Mouse (Mus musculus) intestine, embryonic 16.5 days (tissue): ENCODE data around the gene Ypel3. TPM values are rescaled to one million over a fixed set of nuclear protein-coding genes. Genes with fewer than 3 reads are reported as not detected.
"Not testable (repeated sequence)": the region's sequence is repeated elsewhere in the genome, so short reads cannot be mapped to it uniquely, and the experiment has no call there.

Source experiments
- ATAC-seq: fragments of 200-750 bp; cut with Nextera tagmentation; 2 replicates; pipeline ENCODE4 v1.8.0; 2017; ENCODE audit warnings: moderate TSS enrichment, moderate library complexity
- H3K27ac ChIP-seq: fragments of 300-500 bp; sonication (generic); 2 replicates; pipeline ENCODE4 v1.5.1; 2014; ENCODE audit warnings: mild to moderate bottlenecking, low read length
- H3K27me3 ChIP-seq: fragments of 300-500 bp; sonication (generic); replicated peaks from 2 replicates; pipeline ENCODE4 v1.6.1; 2014; ENCODE audit warnings: low read length, control low read depth, mixed read lengths; ENCODE audit not compliant: control insufficient read depth, insufficient read depth
- H3K36me3 ChIP-seq: fragments of 300-500 bp; sonication (generic); 2 replicates; pipeline ENCODE4 v1.6.1; 2014; ENCODE audit warnings: low read length, control low read depth; ENCODE audit not compliant: control insufficient read depth, insufficient read depth
- H3K4me1 ChIP-seq: fragments of 300-500 bp; sonication (generic); 2 replicates; pipeline ENCODE4 v1.6.1; 2014; ENCODE audit warnings: low read length, control low read depth, mixed read lengths; ENCODE audit not compliant: control insufficient read depth, insufficient read depth
- H3K4me2 ChIP-seq: fragments of 300-500 bp; sonication (generic); 2 replicates; pipeline ENCODE4 v1.6.1; 2014; ENCODE audit warnings: low read depth, low read length, control low read depth
- H3K4me3 ChIP-seq: fragments of 300-500 bp; sonication (generic); 2 replicates; pipeline ENCODE4 v1.5.1; 2014; ENCODE audit warnings: mild to moderate bottlenecking, low read length
- H3K9ac ChIP-seq: fragments of 300-500 bp; sonication (generic); 2 replicates; pipeline ENCODE4 v1.6.1; 2014; ENCODE audit warnings: low read depth, low read length
- H3K9me3 ChIP-seq: fragments of 300-500 bp; sonication (generic); 2 replicates; pipeline ENCODE4 v1.6.1; 2016; ENCODE audit warnings: low read length, control low read depth; ENCODE audit not compliant: control insufficient read depth
- WGBS: fragments of 180-500 bp; shearing (Covaris S2); extraction: QIAGEN DNeasy Blood & Tissue Kit; methylation state at CpG from one replicate; pipeline ENCODE4 v1.1.7; 2014; 5-methylcytosine and 5-hydroxymethylcytosine counted together
- polyA plus RNA-seq: library from polyadenylated mRNA; unstranded; fragments of >200 nt; fragmentation: Nextera tagmentation; extraction: Ambion mirVana; gene quantifications from 2 replicates; pipeline ENCODE4 v1.2.1, GENCODE M21; 2015

The Ypel3 gene
- polyA plus RNA-seq: 59.5 and 61.5 TPM in 2 replicates

- no peaks in the 10 kb centered on the region for H3K27me3 ChIP-seq
- under 1% methylated on average over 36 of the region's 37 CpGs for WGBS
- peak within 1 kb of the TSS; percentile 87 for H3K9ac ChIP-seq
- peak; percentile 91 for ATAC-seq
- H3K4me2 ChIP-seq: peak within 1 kb of the TSS; percentile 88
- H3K9me3 ChIP-seq: no peaks in the 10 kb centered on the region
- peak within 1 kb of the TSS; percentile 67 for H3K4me3 ChIP-seq
- H3K4me1 ChIP-seq: peaks cover 41% of the 10 kb centered on the region
- no peaks in the 10 kb centered on the region; the same call in 1 of the 2 replicates for H3K36me3 ChIP-seq
- H3K27ac ChIP-seq: peak within 1 kb of the TSS; percentile 92
These were observed at the start of gene Ypel3 for GRCm38 (mm10) chr7:126776598-126777057. TSS of gene Ypel3 (plus strand) at chr7:126776955.

DNA sequence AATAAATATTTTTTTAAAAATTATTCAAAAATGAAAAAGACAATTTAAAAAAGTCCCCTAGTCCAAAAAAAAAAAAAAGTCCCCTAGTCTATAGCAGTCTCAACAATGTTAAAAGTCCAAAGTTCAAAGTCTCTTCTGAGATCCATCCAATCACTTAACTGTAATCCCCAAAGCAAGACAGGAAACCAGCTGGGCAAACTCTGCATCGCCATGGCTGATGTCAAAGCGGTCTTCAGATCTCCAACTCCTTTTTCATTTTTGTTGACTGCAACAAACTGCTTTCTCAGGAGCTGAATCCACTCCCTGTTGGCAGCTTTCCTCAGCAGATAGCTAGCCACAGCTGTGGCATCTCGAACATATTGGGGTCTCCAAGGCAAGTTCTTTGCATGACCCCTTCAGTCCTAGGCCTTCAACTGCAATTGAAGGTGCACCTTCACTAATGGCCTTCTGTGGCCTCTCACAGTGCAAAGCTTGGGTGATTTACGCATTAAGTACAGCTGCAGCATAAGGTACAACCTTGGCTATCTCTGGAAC is 46.4 kb upstream of the Ypel3 start:
- not testable (repeated sequence) for H3K27ac ChIP-seq, H3K4me3 ChIP-seq, H3K36me3 ChIP-seq, H3K9me3 ChIP-seq, H3K4me2 ChIP-seq, ATAC-seq, H3K27me3 ChIP-seq, H3K9ac ChIP-seq, H3K4me1 ChIP-seq
- WGBS: 74% methylated on average over 4 of the region's 4 CpGs

- no peak overlapping the region for H3K4me2 ChIP-seq
- no peaks in the 10 kb centered on the region for H3K9me3 ChIP-seq
- 81% methylated on average over 8 of the region's 8 CpGs for WGBS
- no peak overlapping the region for H3K27ac ChIP-seq
- no peak for ATAC-seq
- H3K27me3 ChIP-seq: no peaks in the 10 kb centered on the region
- H3K4me1 ChIP-seq: no peaks in the 10 kb centered on the region
- H3K4me3 ChIP-seq: no peak overlapping the region
- H3K36me3 ChIP-seq: no peaks in the 10 kb centered on the region
- no peak overlapping the region for H3K9ac ChIP-seq
These were observed 40.6 kb upstream of the Ypel3 start for GRCm38 (mm10) chr7:126736122-126736521.

GRCm38 (mm10) chr7:126739551-126739950 is 37.2 kb upstream of the Ypel3 start:
- Histone ChIP-seq H3K36me3 (no peaks in the 10 kb centered on the region), H3K27me3 (no peaks in the 10 kb centered on the region), H3K4me2 (no peak overlapping the region), H3K27ac (no peak overlapping the region), H3K4me1 (no peaks in the 10 kb centered on the region), H3K4me3 (no peak overlapping the region), H3K9ac (no peak overlapping the region), H3K9me3 (no peaks in the 10 kb centered on the region)
- 87% methylated on average over 17 of the region's 17 CpGs for WGBS
- no peak for ATAC-seq

- H3K4me3 ChIP-seq: no peak overlapping the region
- no peak for ATAC-seq
- H3K4me2 ChIP-seq: no peak overlapping the region
- no peak overlapping the region for H3K9ac ChIP-seq
- no peaks in the 10 kb centered on the region for H3K4me1 ChIP-seq
- no peaks in the 10 kb centered on the region for H3K27me3 ChIP-seq
- 79% methylated on average over 13 of the region's 13 CpGs for WGBS
- H3K27ac ChIP-seq: no peak overlapping the region
- H3K36me3 ChIP-seq: no peaks in the 10 kb centered on the region
- no peaks in the 10 kb centered on the region for H3K9me3 ChIP-seq
These were observed 36.5 kb upstream of the Ypel3 start for GRCm38 (mm10) chr7:126740132-126740735.

GRCm38 (mm10) chr7:126740977-126741376 is 35.8 kb upstream of the Ypel3 start:
- ATAC-seq: no peak
- Histone ChIP-seq H3K9me3 (no peaks in the 10 kb centered on the region), H3K4me1 (no peaks in the 10 kb centered on the region), H3K36me3 (no peaks in the 10 kb centered on the region), H3K9ac (no peak overlapping the region), H3K27me3 (no peaks in the 10 kb centered on the region), H3K4me3 (no peak overlapping the region), H3K4me2 (no peak overlapping the region), H3K27ac (no peak overlapping the region)
- 75% methylated on average over 5 of the region's 5 CpGs for WGBS

DNA sequence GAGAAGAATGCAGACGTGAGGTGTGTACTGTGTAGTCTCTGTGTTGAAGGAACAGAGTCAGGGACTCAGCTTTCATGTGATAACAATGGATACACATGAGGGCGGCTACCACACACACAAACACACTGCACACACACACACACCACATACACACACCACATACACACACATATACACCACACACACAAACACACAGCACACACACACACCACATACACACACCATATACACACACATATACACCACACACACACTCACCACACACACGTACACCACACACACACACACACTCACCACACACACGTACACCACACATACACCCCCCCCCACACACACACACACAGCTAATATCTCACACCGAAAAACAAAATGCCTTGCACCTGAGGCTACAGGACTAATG is 35.3 kb upstream of the Ypel3 start:
- H3K27me3 ChIP-seq: no peaks in the 10 kb centered on the region
- no peak overlapping the region for H3K4me3 ChIP-seq
- H3K4me1 ChIP-seq: no peaks in the 10 kb centered on the region
- H3K9ac ChIP-seq: no peak overlapping the region
- H3K4me2 ChIP-seq: no peak overlapping the region
- no peaks in the 10 kb centered on the region for H3K9me3 ChIP-seq
- ATAC-seq: no peak; the same call in 1 of the 2 replicates
- no peak overlapping the region for H3K27ac ChIP-seq
- H3K36me3 ChIP-seq: no peaks in the 10 kb centered on the region
- 84% methylated on average over 5 of the region's 5 CpGs for WGBS

DNA sequence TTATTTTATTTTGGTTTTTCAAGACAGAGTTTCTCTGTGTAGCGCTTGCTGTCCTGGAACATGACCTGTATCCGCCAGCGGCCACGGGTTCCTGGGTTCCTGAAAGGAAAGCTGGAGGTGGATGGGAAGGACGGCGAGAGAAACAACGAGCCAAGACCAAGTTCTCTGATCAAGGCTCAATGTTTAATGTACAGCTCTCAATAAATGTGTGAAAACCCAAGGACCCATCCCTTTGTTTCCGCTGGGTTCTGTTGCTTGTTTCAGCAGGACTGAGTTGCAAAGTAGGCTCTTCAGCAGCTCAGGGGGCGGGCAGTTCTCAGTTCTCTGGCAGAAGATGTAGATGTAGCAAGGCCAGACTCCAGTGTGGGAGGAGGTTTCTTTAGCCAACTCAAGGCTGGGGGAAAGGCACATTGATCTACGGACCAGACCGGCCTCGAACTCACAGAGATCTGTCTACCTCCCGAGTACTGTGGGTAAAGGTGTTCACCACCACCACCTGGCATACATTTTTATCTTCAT is 34.7 kb upstream of the Ypel3 start:
- no peak for ATAC-seq
- 89% methylated on average over 13 of the region's 13 CpGs for WGBS
- no peak overlapping the region for H3K9ac ChIP-seq

GRCm38 (mm10) chr7:126746066-126746465 is 30.7 kb upstream of the Ypel3 start:
- Histone ChIP-seq H3K9me3 (no peaks in the 10 kb centered on the region), H3K4me2 (peak overlapping the region; percentile 27), H3K27me3 (no peaks in the 10 kb centered on the region), H3K4me1 (peaks cover 6% of the 10 kb centered on the region; the same call in 1 of the 2 replicates), H3K9ac (peak overlapping the region; percentile 44), H3K4me3 (peak overlapping the region; percentile 31), H3K36me3 (no peaks in the 10 kb centered on the region), H3K27ac (peak overlapping the region; percentile 83)
- 85% methylated on average over 12 of the region's 12 CpGs for WGBS
- no peak for ATAC-seq

More for the DNA sequence above, 34.7 kb upstream of the Ypel3 start:
- no peak overlapping the region for H3K4me3 ChIP-seq
- H3K27ac ChIP-seq: no peak overlapping the region
- H3K4me1 ChIP-seq: no peaks in the 10 kb centered on the region
- H3K9me3 ChIP-seq: no peaks in the 10 kb centered on the region
- H3K36me3 ChIP-seq: no peaks in the 10 kb centered on the region
- no peak overlapping the region for H3K4me2 ChIP-seq
- no peaks in the 10 kb centered on the region for H3K27me3 ChIP-seq
